9 mouse cellular contexts compared by ENCODE assay signal in genomic region chr13:102625836-102626340, GRCm38 (mm10).
DNase-seq lines count a peak whose midpoint lies in the region; ATAC-seq lines count a peak whose summit lies in the region.
"Had no signal": no experiment of that assay in that cellular context is flagged by ENCODE, and none has a peak within 500 bp of the region (broad histone marks: within the 10 kb centered on the region; RNA-seq: fewer than 3 reads in every experiment).

No protein-coding gene starts in this region.

- WGBS in heart, embryonic 15.5 days: 65% methylated on average over 5 of the region's 5 CpGs
- 71% methylated on average over 5 of the region's 5 CpGs for WGBS in heart, embryonic 10.5 days
- 10% methylated on average over 5 of the region's 5 CpGs for WGBS in limb, embryonic 11.5 days

- H3K27me3 ChIP-seq in heart, embryonic 15.5 days: no peaks in the 10 kb centered on the region
- no peaks in the 10 kb centered on the region for H3K27me3 ChIP-seq in heart, embryonic 10.5 days (ENCODE audit: insufficient read depth, poor library complexity, severe bottlenecking)
- no peaks in the 10 kb centered on the region for H3K27me3 ChIP-seq in limb, embryonic 11.5 days (ENCODE audit: control insufficient read depth, insufficient read depth, low read length)
- H3K27me3 ChIP-seq: megakaryocyte, embryonic 14.5 days had no signal

- no peak overlapping the region for H3K9ac ChIP-seq in heart, embryonic 15.5 days
- no peak overlapping the region for H3K9ac ChIP-seq in limb, embryonic 11.5 days (ENCODE audit: low read length)

- H3K36me3 ChIP-seq in heart, embryonic 15.5 days: no peaks in the 10 kb centered on the region
- no peaks in the 10 kb centered on the region for H3K36me3 ChIP-seq in heart, embryonic 10.5 days
- no peaks in the 10 kb centered on the region for H3K36me3 ChIP-seq in limb, embryonic 11.5 days (ENCODE audit: control insufficient read depth, insufficient read depth, low read length)

- no peak for DNase-seq in heart, embryonic 10.5 days (ENCODE audit: low spot score)
- peak; percentile 38 for DNase-seq in testis, postnatal 10 days (ENCODE audit: low spot score)
- no peak for DNase-seq in testis, postnatal 14 days (ENCODE audit: low spot score)
- peak; percentile 52 for DNase-seq in limb, embryonic 11.5 days (ENCODE audit: low spot score)
- no peak for DNase-seq in right cerebral cortex, postnatal 25 days
- DNase-seq in layer of hippocampus, postnatal 10 days (ENCODE audit: low spot score in 2 of 2): no peak
- no peak for DNase-seq in retina, embryonic 14.5 days (ENCODE audit: low spot score)

- peaks cover 19% of the 10 kb centered on the region for H3K4me1 ChIP-seq in heart, embryonic 15.5 days (replicated peaks)
- H3K4me1 ChIP-seq in heart, embryonic 10.5 days: peaks cover 4% of the 10 kb centered on the region; the same call in 1 of the 2 replicates
- peaks cover 16% of the 10 kb centered on the region for H3K4me1 ChIP-seq in limb, embryonic 11.5 days (ENCODE audit: control insufficient read depth, insufficient read depth, low read length)
- H3K4me1 ChIP-seq: megakaryocyte, embryonic 14.5 days had no signal

- H3K27ac ChIP-seq in heart, embryonic 15.5 days: peak overlapping the region; percentile 88
- H3K27ac ChIP-seq in heart, embryonic 10.5 days: no peak overlapping the region
- H3K27ac ChIP-seq in limb, embryonic 11.5 days (replicated peaks; ENCODE audit: low read depth, low read length): peak overlapping the region; percentile 74

- ATAC-seq in heart, embryonic 15.5 days (replicated peaks; ENCODE audit: insufficient number of reproducible peaks, insufficient read depth, low FRiP score, low read depth): no peak
- peak; percentile 51; the same call in 1 of the 2 replicates for ATAC-seq in limb, embryonic 11.5 days (ENCODE audit: insufficient number of reproducible peaks, low FRiP score, low TSS enrichment, low read depth)

- H3K9me3 ChIP-seq in heart, embryonic 15.5 days (replicated peaks): no peaks in the 10 kb centered on the region
- H3K9me3 ChIP-seq in heart, embryonic 10.5 days: no peaks in the 10 kb centered on the region
- H3K9me3 ChIP-seq in limb, embryonic 11.5 days (ENCODE audit: control insufficient read depth, low read length): no peaks in the 10 kb centered on the region
- H3K9me3 ChIP-seq: megakaryocyte, embryonic 14.5 days had no signal

- no peak overlapping the region for H3K4me2 ChIP-seq in heart, embryonic 15.5 days
- H3K4me2 ChIP-seq in limb, embryonic 11.5 days (ENCODE audit: low read depth, severe bottlenecking): peak overlapping the region; percentile 7; the same call in 1 of the 2 replicates

- no peak overlapping the region for H3K4me3 ChIP-seq in heart, embryonic 15.5 days
- H3K4me3 ChIP-seq in heart, embryonic 10.5 days: no peak overlapping the region
- H3K4me3 ChIP-seq in limb, embryonic 11.5 days (ENCODE audit: low read depth, low read length): no peak overlapping the region
- H3K4me3 ChIP-seq: megakaryocyte, embryonic 14.5 days had no signal

Comparison
In these comparisons a context has a peak if more than half of its experiments do, and no peak if none do; other contexts are left out.
1. DNase-seq: peak in testis, postnatal 10 days (single experiment) and limb, embryonic 11.5 days (single experiment); none in heart, embryonic 10.5 days (single experiment), testis, postnatal 14 days (single experiment), right cerebral cortex, postnatal 25 days (single experiment), layer of hippocampus, postnatal 10 days (0 of 2) and retina, embryonic 14.5 days (single experiment).